Mouse (Mus musculus) embryo, embryonic 9.5 days (tissue): Measurements from ENCODE around the gene Zfp260.
A peak's percentile ranks its signal among the peaks of the same experiment; 100 is the strongest.

Source experiments
- DNase-seq: peaks from one replicate; pipeline ENCODE4 v3.0.0-alpha.2; 2017; ENCODE audit errors: extremely low spot score

Zfp260 gene

GRCm38 (mm10) chr7:30122188-30122530 lies 27.6 kb downstream of the Zfp260 start:
- no peak for DNase-seq

- DNase-seq = no peak
Measured at GRCm38 (mm10) chr7:30129900-30130299, 35.3 kb downstream of the Zfp260 start.

- DNase-seq = no peak
Measured at GRCm38 (mm10) chr7:30132396-30132795, 37.8 kb downstream of the Zfp260 start.

GRCm38 (mm10) chr7:30136826-30137225 lies 42.2 kb downstream of the Zfp260 start:
- DNase-seq = no peak

DNA sequence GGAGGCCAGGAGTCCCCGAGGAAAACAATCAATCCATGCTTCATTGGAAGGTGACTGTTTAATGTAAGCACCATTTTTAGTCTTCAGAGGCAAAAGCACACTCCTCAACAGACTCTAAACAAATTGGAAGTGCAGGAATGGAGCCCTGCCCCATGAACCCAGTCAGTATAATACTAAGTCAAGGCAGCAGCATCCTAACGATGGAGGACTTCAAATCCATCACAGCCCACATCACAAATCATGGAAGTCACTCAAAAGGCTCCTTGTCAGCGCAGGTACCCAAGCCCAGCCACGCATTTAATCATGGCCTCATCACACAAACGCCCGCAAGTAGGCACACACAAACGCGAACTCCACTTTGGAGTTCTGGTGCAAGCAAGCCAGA lies 48.6 kb downstream of the Zfp260 start:
- DNase-seq = no peak

GRCm38 (mm10) chr7:30143555-30144209 lies 49.1 kb downstream of the Zfp260 start:
- peak; percentile 91 for DNase-seq

DNA sequence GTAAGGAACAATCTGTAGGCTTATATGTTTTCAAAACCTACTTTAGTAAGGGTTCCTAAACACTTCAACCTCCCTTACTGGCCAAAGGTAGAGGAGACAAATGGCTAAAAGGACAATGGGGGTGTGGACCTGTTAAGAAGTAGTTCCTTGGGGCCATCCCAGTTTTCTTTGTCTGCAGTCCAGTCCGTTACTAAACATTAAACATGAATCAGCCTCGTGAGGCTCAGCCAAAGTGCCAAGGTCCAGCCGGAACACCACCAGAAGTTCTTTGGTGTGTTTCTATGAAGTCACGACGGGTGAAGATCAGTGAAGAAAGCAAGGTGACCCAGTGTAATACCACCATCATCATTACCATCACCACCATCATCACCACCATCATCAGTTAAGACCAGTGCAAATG lies 52.4 kb downstream of the Zfp260 start:
- no peak for DNase-seq

GRCm38 (mm10) chr7:30154040-30154439 lies 59.5 kb downstream of the Zfp260 start:
- DNase-seq = no peak

DNA sequence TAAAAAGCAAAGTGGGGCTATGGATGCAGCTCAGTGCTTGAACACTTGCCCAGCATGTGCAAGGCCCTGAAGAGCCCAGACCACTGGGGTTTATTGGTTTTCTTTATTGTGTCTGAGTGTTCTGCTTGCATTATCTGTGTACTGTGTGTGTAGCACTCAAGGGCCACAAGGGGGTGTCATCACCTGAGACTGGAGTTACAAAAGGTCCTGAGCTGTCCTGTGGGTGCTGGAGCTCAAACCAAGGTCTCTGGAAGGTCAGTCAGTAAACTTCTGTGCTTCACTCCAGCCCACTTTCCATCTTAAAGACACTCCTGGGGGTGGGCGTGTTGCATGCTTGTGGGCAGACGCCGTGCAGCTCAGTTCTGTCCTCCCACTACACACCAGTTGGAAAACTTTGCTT lies 60.9 kb downstream of the Zfp260 start:
- no peak for DNase-seq
